Mouse (Mus musculus) spleen, postnatal 10 days (tissue): ENCODE measurements at regions not wholly inside any gene's neighbourhood (a gene's known extent, or its start where the extent isn't known, plus 50 kb on each side); places are given as distances from the start of the nearest gene placed in this dataset.

Source experiments
- DNase-seq, 2 experiments: peaks; one replicate each; pipeline ENCODE4 v3.0.0; 2021 to 2022; ENCODE audit warnings: low spot score in 2 of 2

GRCm38 (mm10) chr1:137010240-137010926 lies 50.1 kb upstream of the Nr5a2 start:
- DNase-seq = no peak
